Mouse (Mus musculus) CD4-positive, CD25-positive, alpha-beta regulatory T cell, adult 2 months (primary cell): Measurements from ENCODE around the gene Qpct.
"Not testable (repeated sequence)": the region's sequence is repeated elsewhere in the genome, so short reads cannot be mapped to it uniquely, and the experiment has no call there.

Experiments
- DNase-seq: peaks from one replicate; pipeline ENCODE4 v3.0.0-alpha.2; 2012; ENCODE audit warnings: low read depth, low spot score

Qpct gene

DNA sequence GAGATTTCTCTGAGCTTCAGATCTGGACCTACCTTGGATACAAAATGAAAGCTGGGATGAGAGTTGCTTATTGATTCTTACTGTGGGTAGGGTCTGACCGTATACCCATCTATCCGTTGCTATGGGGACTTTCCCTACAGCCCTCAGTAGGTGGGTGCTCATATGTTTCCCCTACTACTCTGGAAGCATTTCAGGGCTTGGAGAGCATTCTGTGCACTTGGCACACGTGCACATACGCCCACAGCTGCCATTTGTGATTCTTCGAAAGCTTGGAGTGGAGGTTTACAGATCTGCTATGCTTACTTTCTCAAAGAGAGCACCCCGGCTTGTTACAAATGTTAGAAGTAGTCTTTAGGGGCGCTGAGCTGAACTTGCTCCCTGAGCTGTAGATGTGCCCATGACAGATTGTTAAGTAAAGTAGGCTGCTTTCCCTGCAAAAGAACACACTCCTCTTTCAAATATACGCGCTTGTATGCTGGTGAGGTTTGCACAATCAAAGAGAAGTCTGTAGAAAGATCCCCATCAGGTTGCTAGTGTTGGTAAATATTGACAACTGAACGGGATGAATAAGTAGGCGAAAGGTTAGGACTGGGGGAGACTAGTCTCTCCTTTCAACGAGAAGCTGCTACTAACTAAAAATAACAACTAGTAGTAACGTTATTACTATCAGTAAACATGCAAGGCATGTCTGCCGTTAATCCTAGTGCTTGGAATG lies 18.2 kb downstream of the Qpct start:
- no peak for DNase-seq

DNA sequence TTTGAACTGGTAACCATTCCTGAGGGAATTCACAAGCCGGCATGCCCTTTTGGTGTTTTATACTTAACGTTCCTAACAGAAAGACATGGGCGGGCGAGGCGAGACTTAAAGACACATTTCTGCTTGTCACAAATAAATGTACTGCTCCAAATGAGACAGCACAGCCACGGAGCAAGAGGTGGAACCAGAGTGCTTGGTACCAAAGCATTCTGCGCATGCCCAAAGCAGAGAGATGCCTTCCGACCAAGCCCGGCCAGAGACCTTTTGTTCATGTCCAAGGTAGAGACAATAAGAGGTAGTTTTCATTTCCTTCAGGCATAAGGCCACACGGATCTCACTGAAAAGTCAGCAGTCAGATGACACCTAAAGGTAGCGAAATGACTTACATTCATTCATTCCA lies 20.2 kb downstream of the Qpct start:
- DNase-seq, result no peak

DNA sequence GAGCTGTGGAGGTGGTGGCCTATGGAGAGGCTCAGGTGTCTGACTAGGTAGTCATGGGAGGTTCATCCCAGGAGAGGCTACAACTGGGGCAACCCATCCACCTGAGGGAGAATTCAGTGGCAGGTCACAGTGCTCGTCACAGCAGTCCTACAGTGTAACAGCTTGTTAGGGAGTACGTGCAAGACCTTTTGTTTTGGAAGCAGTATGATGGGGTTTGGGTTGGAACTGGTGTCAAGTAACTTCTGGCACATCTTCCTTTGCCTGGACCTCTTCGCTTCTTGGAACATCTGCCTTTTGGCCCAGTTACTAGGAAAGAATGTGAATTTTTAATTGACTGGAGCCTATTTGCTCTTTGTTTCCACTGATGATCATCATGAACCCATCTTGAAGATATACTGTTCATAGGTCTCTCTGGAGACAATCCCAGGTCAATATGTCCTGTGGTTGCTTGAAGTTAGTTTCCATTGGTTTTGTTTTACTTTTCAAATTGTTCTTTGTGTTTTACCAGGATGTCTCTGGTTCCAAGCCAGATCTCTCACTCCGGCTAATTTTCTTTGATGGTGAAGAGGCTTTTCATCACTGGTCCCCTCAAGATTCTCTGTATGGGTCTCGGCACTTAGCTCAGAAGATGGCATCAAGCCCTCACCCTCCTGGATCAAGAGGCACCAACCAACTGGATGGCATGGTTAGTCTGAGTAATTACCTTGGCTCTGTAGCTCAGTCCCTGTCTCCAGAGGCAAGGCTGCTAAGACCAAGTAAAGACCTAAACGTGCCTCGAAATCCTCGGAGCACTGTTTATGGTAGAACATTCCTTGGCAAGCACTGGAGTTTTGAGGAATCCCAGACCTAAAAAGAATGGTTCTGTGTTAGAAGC lies 25.5 kb downstream of the Qpct start:
- no peak for DNase-seq

DNA sequence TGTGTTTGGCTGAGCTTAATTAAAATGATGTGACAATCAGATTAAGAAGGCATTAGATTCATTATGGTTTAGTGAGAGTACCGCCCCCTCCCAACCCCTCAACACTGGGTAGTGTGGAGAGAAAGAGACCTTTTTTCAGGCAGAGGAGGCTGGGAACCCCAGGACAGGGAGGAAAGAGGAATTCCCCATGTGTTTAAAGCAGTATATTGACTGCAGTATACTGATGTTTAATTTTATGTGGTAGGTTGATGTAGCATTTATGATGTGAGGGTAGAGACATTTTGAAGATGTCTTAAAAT lies 26.1 kb downstream of the Qpct start:
- DNase-seq, result no peak

DNA sequence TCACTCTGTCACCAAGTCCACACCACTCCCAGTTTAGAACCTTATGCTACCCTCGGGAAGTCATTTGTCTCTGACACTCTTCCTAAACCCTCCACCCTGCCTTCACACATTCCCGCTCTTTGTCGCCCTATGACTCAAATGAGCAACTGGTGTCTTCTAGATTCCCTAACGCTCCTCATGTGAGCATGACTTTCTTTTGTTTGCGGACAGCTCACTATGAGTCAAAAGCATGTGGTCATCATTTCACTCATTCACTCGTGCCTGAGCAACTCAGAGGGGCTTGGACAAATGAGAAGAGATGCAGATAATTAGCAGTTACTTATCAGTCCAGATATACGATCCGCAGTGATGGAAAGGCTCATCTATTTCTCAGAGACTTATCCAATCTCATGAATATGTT lies 26.5 kb downstream of the Qpct start:
- no peak for DNase-seq

DNA sequence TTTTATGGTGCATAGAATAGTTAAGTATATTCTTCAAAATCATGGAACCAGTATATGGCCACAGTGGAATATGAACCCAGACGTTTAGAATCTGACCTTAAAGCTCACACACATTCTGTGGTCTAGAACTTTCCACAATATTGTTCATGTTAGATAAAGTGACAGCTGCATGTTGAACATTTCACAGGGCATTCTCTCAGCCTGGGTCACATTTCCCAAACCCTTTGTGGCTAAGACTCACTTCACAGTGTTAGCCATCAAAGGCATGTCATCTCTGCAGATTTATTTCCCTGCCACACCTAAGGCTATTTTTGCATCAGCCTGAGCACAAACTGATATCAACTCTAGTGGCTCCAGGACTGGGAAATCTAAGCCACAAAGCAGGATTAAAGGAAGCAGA lies 40.0 kb downstream of the Qpct start:
- DNase-seq, result no peak

DNA sequence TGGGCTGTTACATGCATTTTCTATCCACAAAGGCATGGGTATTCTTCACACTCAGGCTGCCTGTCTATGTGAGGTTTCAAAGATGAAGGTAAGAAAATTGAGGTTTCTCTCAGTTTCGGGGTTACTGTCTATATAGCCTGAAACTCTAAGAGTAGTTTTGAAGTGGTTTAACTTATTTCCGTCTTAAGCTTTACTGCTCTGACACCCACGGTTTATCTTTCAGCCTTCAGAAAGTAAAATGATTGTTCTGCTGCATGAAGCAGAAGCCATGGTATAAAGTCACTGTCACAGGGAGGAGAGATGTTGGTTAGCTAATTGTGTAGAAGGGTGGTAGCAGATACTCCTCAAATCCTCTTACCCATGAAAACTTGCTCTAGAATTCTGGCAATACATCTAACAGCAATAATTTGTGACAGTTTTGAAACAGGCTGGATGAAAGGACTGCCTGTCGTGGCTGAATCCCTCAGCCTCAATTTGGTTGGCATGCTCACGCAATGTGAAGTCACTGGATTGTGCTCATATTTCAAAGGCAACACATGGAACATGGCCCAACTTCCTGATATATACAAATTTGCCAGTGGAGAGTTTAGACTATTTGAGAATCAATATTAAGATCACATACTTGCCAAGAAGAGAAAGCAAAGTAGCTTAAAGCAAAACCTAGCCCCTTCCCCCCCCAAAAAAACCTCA lies 41.7 kb downstream of the Qpct start:
- DNase-seq, result peak; percentile 60

DNA sequence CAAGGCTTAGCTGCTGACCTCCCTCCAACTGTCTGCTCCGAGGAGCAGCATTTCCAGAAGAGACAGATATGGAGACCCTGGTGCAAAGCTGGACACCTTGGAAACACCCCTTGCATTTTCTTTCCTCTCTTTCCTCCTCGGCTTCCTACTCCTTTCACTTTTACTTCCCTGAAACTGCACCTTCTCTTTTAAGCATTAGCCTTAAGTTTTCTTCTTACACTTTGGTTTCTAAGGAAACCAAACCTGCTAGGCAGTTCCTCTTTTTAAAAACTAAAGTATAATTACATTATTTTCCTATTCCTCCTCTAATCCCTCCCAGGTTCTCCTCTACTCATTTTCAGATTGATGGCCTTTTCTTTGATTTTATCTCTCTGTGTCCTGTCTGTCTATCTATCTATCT lies 43.9 kb downstream of the Qpct start:
- no peak for DNase-seq

DNA sequence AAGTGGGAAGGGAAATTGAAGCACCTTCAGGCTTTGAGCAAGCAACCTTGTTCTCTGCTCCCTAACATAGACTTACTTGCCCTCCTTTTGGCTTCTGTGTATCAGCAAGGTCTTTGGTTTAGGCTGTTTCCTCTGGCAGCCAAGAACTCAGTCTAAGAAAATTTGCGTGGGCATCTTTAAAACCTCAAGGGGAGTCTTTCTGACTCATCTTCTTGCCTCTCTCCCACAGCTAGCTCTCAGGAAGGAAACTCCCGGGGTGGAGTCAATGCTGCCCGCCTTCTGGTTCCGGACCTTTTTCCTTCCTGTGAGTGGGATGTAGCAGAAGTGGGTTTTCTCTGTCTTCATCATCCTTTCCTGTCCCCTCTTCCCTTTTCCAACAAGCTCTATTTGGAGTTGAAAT lies 48.2 kb downstream of the Qpct start:
- peak; percentile 61 for DNase-seq

DNA sequence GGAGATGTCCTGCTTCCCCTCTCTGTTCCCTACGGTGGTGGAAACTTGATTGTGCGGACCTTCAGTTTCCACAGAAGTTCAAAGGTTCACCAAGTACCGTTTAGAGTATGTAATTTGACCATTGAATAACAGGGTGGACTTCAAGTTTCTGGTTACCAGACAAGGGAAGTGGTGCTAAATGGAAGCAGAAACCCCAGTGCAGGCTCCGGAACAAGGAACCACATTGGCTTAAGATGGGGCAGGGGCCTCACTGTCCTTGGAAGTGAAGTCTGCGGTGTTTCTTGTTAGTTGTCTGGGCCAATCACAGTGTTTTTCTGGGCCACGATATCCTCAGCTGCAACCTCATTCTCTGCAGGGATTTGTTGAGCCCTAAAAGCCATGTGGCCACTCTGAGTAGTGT lies 56.5 kb downstream of the Qpct start:
- no peak for DNase-seq

DNA sequence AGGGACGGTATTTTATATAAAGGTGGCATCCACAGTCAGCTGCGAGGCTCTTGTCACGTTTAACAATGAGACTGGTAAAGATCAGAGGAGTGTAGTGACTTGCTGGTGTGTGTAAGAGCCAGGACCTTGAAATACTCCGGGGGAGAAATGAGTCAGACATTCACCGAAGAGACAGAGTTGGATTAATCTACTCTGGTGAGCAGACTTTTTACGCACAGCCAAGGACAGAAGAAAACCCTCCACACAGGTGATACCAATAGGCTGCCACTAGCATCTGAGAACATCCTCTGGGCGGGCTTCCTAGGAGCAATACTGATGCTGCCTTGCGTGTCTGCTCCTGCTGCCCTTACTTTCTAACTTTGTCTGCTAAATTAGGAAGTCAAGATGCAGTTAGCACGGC lies 57.9 kb downstream of the Qpct start:
- no peak for DNase-seq

DNA sequence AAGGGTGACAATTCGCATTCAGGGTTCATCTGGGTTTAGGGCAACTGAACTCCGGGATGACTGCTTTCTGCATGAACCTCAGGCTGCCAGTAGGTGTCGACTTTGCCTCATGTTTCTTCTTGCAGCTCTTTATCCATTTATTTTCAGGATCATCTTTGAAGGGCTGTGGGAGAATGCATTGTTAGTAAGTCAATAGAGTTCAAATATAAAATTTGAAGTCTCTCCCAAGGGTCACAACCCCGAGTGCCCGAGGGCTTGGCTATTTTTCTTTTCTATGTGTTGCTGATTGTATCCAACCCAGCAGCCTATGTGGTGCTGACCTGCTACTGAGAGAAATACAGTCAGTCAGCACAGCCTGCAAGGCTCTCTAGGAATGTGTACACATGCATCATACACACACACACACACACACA lies 59.2 kb downstream of the Qpct start:
- DNase-seq, result peak; percentile 61

DNA sequence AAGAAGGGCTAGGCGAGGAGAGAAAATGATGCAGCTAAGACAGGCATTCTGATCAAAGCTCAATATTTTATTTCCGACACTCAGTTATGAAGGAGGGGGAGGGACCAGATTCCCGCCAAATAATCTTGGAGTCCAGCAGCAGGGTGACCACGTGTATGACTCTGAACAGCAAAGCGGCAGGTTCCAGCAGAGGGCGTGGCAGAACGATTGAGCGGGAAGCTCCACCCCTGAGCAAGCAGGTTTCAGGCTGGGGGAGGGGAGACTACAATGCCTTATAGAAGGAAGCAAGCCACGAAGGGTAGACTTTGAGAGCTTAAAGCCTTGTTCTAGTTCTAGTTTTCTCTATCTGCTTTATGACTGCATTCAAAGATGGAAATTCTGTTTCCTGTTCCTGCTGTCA lies 63.5 kb downstream of the Qpct start:
- not testable (repeated sequence) for DNase-seq

DNA sequence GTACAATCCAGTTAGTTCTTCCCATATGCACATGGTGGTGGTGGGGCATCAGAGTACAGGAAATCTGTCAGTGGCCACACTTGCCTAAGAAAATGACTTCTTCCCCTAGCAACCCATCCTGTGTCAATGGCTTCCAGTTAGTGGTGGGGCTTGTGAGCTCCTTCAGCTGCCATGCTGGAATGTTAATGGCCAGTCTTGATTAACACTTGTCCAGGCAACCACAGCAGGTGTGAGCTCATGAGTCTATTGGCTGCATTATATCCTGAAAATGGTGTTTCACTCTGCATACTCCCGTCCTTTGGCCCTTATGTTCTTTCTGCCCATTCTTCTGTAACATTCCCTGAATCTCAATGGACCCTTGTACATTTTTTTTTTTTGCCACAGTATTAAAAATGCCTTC lies 67.4 kb downstream of the Qpct start:
- no peak for DNase-seq

DNA sequence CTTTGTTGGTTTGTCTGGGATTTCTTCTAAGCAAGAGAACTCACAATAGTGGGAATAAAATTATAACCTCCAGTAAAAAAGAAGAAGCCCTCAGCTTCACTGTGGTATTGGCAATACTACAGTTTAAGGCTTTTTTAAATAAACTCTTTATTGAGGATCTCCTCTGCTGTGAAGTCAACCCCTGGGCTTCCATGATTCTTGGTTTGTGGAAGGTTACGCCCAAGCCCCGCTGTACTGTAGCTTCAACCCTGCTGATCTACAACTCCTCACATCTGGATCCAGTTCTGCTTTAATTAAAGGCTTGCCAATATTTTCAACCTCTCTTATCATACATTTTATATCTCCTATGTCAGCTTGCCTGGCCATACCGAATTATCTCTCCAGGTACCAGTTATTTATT lies 68.6 kb downstream of the Qpct start:
- DNase-seq, result no peak

DNA sequence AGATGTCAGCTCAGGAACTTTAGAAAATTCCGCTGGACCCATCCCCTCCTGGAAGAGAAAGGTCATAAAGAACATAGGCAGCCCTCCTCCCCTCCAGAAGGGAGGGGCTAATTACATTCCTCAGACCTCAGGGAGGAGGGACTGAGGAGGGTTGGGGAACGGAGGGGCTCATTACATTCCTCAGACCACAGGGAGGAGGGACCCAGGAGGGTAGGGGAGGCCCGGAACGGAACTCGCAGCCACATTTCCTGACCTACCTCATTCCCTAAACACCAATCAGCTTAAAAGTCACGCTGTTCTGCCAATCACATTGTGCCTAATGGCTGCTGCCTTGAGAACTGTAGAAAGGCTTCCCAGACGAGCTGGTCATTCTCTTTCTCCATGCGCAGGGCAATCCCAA lies 82.0 kb downstream of the Qpct start:
- no peak for DNase-seq

DNA sequence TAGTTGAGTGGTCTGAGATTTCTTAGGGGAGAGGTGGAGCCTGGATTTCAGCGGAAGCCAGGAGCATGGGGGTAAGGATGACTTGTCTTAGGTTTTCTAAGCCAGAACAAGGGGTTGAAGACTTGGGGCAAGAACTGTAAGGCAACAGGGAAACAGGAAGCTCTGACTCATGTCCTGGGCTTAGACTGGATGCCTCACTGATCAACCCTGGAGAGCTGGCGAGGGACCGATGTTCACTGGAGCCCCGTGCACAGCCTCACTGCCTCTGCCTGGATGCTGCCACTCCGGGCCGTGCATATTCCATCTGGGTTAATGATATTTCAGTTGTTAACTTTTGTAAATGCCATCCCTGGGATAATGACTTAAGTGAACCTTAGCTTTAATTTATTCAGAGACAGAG lies 84.1 kb downstream of the Qpct start:
- DNase-seq, result no peak

DNA sequence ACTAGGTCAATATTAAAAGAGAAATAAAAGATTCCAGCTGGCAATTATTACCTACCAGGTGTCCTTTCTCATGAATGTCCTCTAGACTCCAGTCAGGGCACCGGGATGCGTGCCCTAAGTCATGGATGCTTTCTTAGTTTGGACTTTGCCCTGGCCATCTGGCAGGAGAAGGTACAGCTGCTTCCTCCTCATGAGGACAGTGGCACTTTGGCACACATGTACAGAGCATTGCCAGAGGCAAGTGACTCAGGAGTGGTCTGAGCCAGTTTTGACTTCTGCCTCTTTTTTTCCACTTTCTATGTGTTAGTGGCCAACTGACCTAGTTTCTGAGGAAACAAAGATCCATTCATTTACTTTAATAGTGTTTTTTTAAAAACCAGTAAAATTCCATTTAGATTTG lies 84.7 kb downstream of the Qpct start:
- DNase-seq, result no peak
